Mouse (Mus musculus) lung, embryonic 16.5 days (tissue): Measurements from ENCODE around the gene Pias3. TPM values are rescaled to one million over a fixed set of nuclear protein-coding genes. Genes with fewer than 3 reads are reported as not detected.

Source experiments
- ATAC-seq: fragments of 200-750 bp; cut with Nextera tagmentation; 2 replicates; pipeline ENCODE4 v1.8.0; 2017; ENCODE audit warnings: low read depth, mild to moderate bottlenecking, moderate library complexity
- H3K27ac ChIP-seq: fragments of 300-500 bp; sonication (generic); 2 replicates; pipeline ENCODE4 v1.5.1; 2014; ENCODE audit warnings: mild to moderate bottlenecking, control low read depth, low read length
- H3K27me3 ChIP-seq: fragments of 300-500 bp; sonication (generic); 2 replicates; pipeline ENCODE4 v1.6.1; 2014; ENCODE audit warnings: low read depth, low read length, mixed read lengths; ENCODE audit not compliant: control insufficient read depth, insufficient read depth
- H3K36me3 ChIP-seq: fragments of 300-500 bp; sonication (generic); 2 replicates; pipeline ENCODE4 v1.6.1; 2014; ENCODE audit warnings: low read length; ENCODE audit not compliant: control insufficient read depth, insufficient read depth
- H3K4me1 ChIP-seq: fragments of 300-500 bp; sonication (generic); replicated peaks from 2 replicates; pipeline ENCODE4 v1.6.1; 2014; ENCODE audit warnings: low read length, mixed read lengths; ENCODE audit not compliant: control insufficient read depth, insufficient read depth
- H3K4me2 ChIP-seq: fragments of 300-500 bp; sonication (generic); 2 replicates; pipeline ENCODE4 v1.6.1; 2014; ENCODE audit warnings: low read depth, low read length, control low read depth
- H3K4me3 ChIP-seq: fragments of 300-500 bp; sonication (generic); 2 replicates; pipeline ENCODE4 v1.5.1; 2014; ENCODE audit warnings: mild to moderate bottlenecking, low read length, control low read depth
- H3K9ac ChIP-seq: fragments of 300-500 bp; sonication (generic); 2 replicates; pipeline ENCODE4 v1.6.1; 2014; ENCODE audit warnings: low read length, control low read depth
- H3K9me3 ChIP-seq: fragments of 300-500 bp; sonication (generic); 2 replicates; pipeline ENCODE4 v1.6.1; 2016; ENCODE audit warnings: low read length; ENCODE audit not compliant: control insufficient read depth
- WGBS: fragments of 180-500 bp; shearing (Covaris S2); extraction: QIAGEN DNeasy Blood & Tissue Kit; methylation state at CpG from one replicate; pipeline ENCODE4 v1.1.7; 2014; 5-methylcytosine and 5-hydroxymethylcytosine counted together
- polyA plus RNA-seq: library from polyadenylated mRNA; unstranded; fragments of >200 nt; fragmentation: Nextera tagmentation; extraction: Ambion mirVana; gene quantifications from 2 replicates; pipeline ENCODE4 v1.2.1, GENCODE M21; 2015

Pias3 gene
- polyA plus RNA-seq, 1 experiment from 2014 or later = 52.0 TPM

DNA sequence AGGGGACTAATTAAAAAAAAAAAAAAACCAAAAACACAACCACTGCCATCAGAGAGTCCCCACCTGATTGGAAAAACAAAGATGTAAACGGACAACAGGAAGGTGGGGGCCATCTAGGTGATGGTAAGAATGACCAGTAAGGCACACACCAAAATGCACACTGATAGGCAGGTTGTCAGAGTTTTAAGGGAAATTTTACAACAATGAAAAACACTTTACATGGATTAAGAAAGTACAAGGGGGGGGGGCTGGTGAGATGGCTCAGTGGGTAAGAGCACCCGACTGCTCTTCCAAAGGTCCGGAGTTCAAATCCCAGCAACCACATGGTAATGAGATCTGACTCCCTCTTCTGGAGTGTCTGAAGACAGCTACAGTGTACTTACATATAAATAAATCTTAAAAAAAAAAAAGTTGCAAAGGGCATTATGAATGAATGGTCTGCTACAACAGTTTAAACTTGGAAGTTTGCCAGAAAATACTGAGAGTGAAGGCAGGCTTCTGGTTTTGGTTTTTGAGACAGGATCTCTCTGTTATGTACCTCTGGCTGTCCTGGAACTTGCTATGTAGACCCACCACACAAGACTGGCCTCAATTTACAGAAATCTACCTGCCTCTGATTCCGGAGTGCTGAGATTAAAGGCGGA, 27.6 kb upstream of the Pias3 start:
- Histone ChIP-seq H3K27me3 (no peaks in the 10 kb centered on the region), H3K9ac (no peak overlapping the region), H3K4me2 (no peak overlapping the region), H3K27ac (no peak overlapping the region), H3K36me3 (no peaks in the 10 kb centered on the region), H3K4me1 (peaks cover 9% of the 10 kb centered on the region), H3K4me3 (no peak overlapping the region), H3K9me3 (no peaks in the 10 kb centered on the region)
- no peak for ATAC-seq
- WGBS = 88% methylated on average over 5 of the region's 5 CpGs

DNA sequence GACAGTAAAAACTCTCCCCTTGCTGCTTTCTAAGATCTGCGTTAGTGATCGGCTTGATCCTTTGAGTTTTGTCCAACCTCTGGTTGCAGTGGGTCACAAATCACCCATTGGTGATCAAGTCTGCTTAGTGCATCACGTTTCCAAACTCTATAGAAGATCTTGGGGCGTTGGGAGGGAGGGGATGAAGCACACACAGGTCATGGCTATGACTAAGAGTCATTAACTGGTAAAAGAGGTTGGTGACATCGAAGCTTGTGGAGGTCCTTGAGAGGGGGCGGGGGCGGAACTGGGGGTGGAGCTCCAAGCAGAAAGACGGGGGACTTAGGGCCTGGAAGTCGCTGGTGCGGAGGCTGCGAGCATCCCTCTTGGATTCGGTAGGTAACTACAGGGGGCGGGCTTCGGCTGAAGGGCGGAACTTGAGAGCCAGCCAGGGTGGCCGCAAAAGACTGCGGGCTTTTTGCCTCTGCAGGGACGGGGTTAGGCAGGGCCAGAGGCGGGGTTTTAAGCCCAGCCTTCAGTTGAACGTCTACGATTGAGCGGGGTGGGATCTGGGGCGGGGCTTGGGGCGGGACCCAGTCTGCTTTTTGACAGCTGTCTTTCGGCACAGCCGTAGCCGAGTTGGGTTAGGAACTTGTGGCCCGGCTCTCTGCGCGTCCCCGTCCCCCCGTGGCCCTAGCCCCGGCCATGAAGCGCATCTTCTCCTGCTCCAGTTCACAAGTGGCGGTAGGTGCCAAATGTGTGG, 26.3 kb upstream of the Pias3 start, which contains the start of gene Ankrd35:
Ankrd35 (plus strand) TSS at position 405 of the 742 bp plus-strand sequence.
- Histone ChIP-seq H3K36me3 (no peaks in the 10 kb centered on the region), H3K4me1 (0 out of 2 replicates have a peak, but pooled peaks cover 5% of the 10 kb centered on the region), H3K9ac (peak within 1 kb of the TSS; percentile 44), H3K27ac (no peak within 1 kb of the TSS), H3K4me2 (peak within 1 kb of the TSS; percentile 80), H3K9me3 (no peaks in the 10 kb centered on the region), H3K4me3 (peak within 1 kb of the TSS; percentile 49), H3K27me3 (no peaks in the 10 kb centered on the region)
- 3% methylated on average over 35 of the region's 35 CpGs for WGBS
- ATAC-seq = peak; percentile 98

GRCm38 (mm10) chr3:96671519-96671918, 24.7 kb upstream of the Pias3 start:
- Histone ChIP-seq H3K4me2 (no peak overlapping the region), H3K36me3 (no peaks in the 10 kb centered on the region), H3K9ac (no peak overlapping the region), H3K9me3 (no peaks in the 10 kb centered on the region), H3K27ac (no peak overlapping the region), H3K27me3 (no peaks in the 10 kb centered on the region), H3K4me3 (no peak overlapping the region), H3K4me1 (0 out of 2 replicates have a peak, but pooled peaks cover 5% of the 10 kb centered on the region)
- no peak for ATAC-seq
- 93% methylated on average over 5 of the region's 5 CpGs for WGBS

DNA sequence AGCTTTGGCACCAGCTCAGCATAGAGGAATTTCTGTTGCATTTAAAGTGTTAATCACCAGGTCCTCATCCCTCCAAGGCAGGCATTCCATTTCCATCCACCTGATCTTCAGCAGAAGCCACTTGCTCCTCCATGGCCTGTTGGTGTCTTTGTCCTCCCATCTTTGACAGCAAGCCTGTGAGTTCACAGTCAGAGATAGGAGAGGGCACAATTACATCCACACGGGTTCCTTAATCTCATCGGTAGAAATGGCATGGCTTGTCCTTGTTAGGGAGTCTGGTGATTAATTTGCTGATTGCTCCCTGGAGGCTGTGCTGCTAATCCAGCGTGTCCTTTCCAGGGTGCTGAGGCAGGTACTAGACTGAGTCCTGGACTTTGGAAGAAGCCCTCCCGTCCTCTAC, 22.7 kb upstream of the Pias3 start:
- no peak overlapping the region for H3K9ac ChIP-seq
- 0 out of 2 replicates have a peak, but pooled peaks cover 5% of the 10 kb centered on the region for H3K4me1 ChIP-seq
- H3K27ac ChIP-seq = no peak overlapping the region
- no peaks in the 10 kb centered on the region for H3K36me3 ChIP-seq
- no peak for ATAC-seq
- 65% methylated on average over 4 of the region's 4 CpGs for WGBS
- H3K4me3 ChIP-seq = no peak overlapping the region
- no peak overlapping the region for H3K4me2 ChIP-seq
- H3K27me3 ChIP-seq = no peaks in the 10 kb centered on the region
- H3K9me3 ChIP-seq = no peaks in the 10 kb centered on the region

DNA sequence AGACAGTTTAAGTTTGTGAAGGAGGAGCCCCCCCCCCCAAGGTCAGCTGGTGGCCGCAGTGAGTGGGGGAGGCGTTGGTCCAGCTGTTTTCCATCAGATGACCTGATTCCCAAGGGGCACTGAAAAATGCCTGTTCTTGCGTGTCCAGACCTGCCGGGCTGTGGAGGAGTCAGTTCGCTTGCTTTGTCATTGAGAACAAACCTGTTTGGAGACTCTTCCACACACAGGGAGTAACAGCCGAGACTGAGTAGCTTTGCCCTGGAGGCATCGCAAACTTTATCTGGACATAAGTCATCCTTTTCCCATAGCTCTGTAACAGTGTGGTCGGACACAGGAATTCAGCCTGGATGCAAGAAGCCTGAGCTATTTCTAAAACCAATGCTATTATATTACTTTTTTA, 21.7 kb upstream of the Pias3 start:
- Histone ChIP-seq H3K9me3 (no peaks in the 10 kb centered on the region), H3K4me2 (no peak overlapping the region), H3K4me3 (no peak overlapping the region), H3K4me1 (0 out of 2 replicates have a peak, but pooled peaks cover 5% of the 10 kb centered on the region), H3K36me3 (no peaks in the 10 kb centered on the region), H3K27ac (no peak overlapping the region), H3K9ac (no peak overlapping the region), H3K27me3 (no peaks in the 10 kb centered on the region)
- WGBS = 41% methylated on average over 8 of the region's 8 CpGs
- ATAC-seq = no peak

GRCm38 (mm10) chr3:96675171-96675570, 21.0 kb upstream of the Pias3 start:
- H3K36me3 ChIP-seq = no peaks in the 10 kb centered on the region
- H3K9me3 ChIP-seq = no peaks in the 10 kb centered on the region
- H3K27me3 ChIP-seq = no peaks in the 10 kb centered on the region
- H3K4me2 ChIP-seq = no peak overlapping the region
- H3K27ac ChIP-seq = no peak overlapping the region
- ATAC-seq = no peak
- no peak overlapping the region for H3K4me3 ChIP-seq
- H3K4me1 ChIP-seq = 0 out of 2 replicates have a peak, but pooled peaks cover 5% of the 10 kb centered on the region
- H3K9ac ChIP-seq = no peak overlapping the region
- 82% methylated on average over 3 of the region's 3 CpGs for WGBS

- no peak overlapping the region for H3K27ac ChIP-seq
- no peaks in the 10 kb centered on the region for H3K9me3 ChIP-seq
- no peaks in the 10 kb centered on the region for H3K36me3 ChIP-seq
- H3K4me3 ChIP-seq = no peak overlapping the region
- H3K4me2 ChIP-seq = no peak overlapping the region
- ATAC-seq = no peak
- WGBS = 65% methylated on average over 3 of the region's 3 CpGs
- H3K9ac ChIP-seq = no peak overlapping the region
- H3K4me1 ChIP-seq = no peaks in the 10 kb centered on the region
- no peaks in the 10 kb centered on the region for H3K27me3 ChIP-seq
Measured at GRCm38 (mm10) chr3:96675690-96676089, 20.5 kb upstream of the Pias3 start.

DNA sequence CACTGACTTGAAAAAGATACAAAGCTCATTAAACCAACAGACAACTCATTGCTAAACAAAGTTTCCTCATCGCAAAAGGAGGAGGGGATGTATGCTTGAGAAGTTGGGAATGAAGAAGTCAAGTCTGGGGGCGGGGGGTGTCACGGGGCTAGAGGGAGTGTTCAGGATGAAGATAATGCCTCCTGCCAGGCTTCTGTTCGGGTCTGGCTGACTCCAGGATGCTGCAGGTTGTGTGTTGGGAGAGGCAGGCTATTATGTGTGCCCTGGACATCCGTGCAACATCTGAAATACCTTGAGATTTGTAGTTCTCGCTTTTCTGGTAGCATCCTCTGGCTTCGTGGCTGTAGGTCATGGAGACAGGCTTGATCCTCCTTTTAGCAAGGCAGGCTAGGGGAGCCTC, 17.7 kb upstream of the Pias3 start:
- Histone ChIP-seq H3K4me3 (no peak overlapping the region), H3K27ac (no peak overlapping the region), H3K36me3 (no peaks in the 10 kb centered on the region), H3K9me3 (no peaks in the 10 kb centered on the region), H3K27me3 (no peaks in the 10 kb centered on the region; the same call in 1 of the 2 replicates), H3K9ac (no peak overlapping the region), H3K4me1 (no peaks in the 10 kb centered on the region), H3K4me2 (no peak overlapping the region)
- 65% methylated on average over 7 of the region's 7 CpGs for WGBS
- no peak for ATAC-seq

- H3K27ac ChIP-seq = no peak overlapping the region
- WGBS = 23% methylated on average over 5 of the region's 5 CpGs
- H3K36me3 ChIP-seq = no peaks in the 10 kb centered on the region
- H3K27me3 ChIP-seq = peaks cover 6% of the 10 kb centered on the region
- ATAC-seq = peak; percentile 17; the same call in 1 of the 2 replicates
- no peak overlapping the region for H3K4me2 ChIP-seq
- H3K9me3 ChIP-seq = no peaks in the 10 kb centered on the region
- no peaks in the 10 kb centered on the region for H3K4me1 ChIP-seq
- H3K9ac ChIP-seq = no peak overlapping the region
- H3K4me3 ChIP-seq = no peak overlapping the region
Measured at GRCm38 (mm10) chr3:96679159-96679674, 17.0 kb upstream of the Pias3 start.
